Mouse (Mus musculus) brown adipose tissue, adult 24 weeks (tissue): ENCODE data around the gene Ppp1r13l. TPM values are rescaled to one million over a fixed set of nuclear protein-coding genes. Genes with fewer than 3 reads are reported as not detected.

Experiments
- polyA plus RNA-seq: library from polyadenylated mRNA; stranded (reverse); fragments of >200 nt; gene quantifications from 2 replicates; pipeline ENCODE4 v1.2.4, GENCODE M21; 2012; ENCODE audit not compliant: missing spikeins, insufficient read depth, insufficient read length

Ppp1r13l gene
- polyA plus RNA-seq, 1 experiment: 1.7 TPM

Other genes starting within 250 kb of the Ppp1r13l start
- gene Gm4969, start 241.4 kb upstream of the Ppp1r13l start, polyA plus RNA-seq: not detected in 2 replicates
- gene Fbxo46, start 239.9 kb upstream of the Ppp1r13l start, polyA plus RNA-seq: 1.7 and 3.3 TPM in 2 replicates
- 7.5 and 9.1 TPM in 2 replicates for gene Qpctl, start 210.5 kb upstream of the Ppp1r13l start, polyA plus RNA-seq
- 30.3 and 42.2 TPM in 2 replicates for gene Snrpd2, start 210.0 kb upstream of the Ppp1r13l start, polyA plus RNA-seq
- 0.44 TPM in 1 of 2 replicates, not detected in the other for gene Gipr, start 193.6 kb upstream of the Ppp1r13l start, polyA plus RNA-seq
- 7.7 and 9.2 TPM in 2 replicates for gene Eml2, start 183.3 kb upstream of the Ppp1r13l start, polyA plus RNA-seq
- 3.8 and 4.7 TPM in 2 replicates for gene Gpr4, start 147.2 kb upstream of the Ppp1r13l start, polyA plus RNA-seq
- 28.9 and 29.2 TPM in 2 replicates for gene Opa3, start 131.4 kb upstream of the Ppp1r13l start, polyA plus RNA-seq
- gene Vasp, start 87.9 kb upstream of the Ppp1r13l start, polyA plus RNA-seq: 13.4 and 19.2 TPM in 2 replicates
- gene Ppm1n, start 79.7 kb upstream of the Ppp1r13l start, polyA plus RNA-seq: not detected in 2 replicates
- gene Rtn2, start 77.1 kb upstream of the Ppp1r13l start, polyA plus RNA-seq: 14.9 and 16.6 TPM in 2 replicates
- 2.7 and 48.0 TPM in 2 replicates for gene Fosb, start 49.7 kb upstream of the Ppp1r13l start, polyA plus RNA-seq
- gene Ercc1, start 15.0 kb upstream of the Ppp1r13l start, polyA plus RNA-seq: 32.6 and 38.4 TPM in 2 replicates
- 3.3 and 5.5 TPM in 2 replicates for gene Cd3eap, start 266 bp upstream of the Ppp1r13l start, polyA plus RNA-seq
- 4.4 and 6.4 TPM in 2 replicates for gene Ercc2, start 22.3 kb downstream of the Ppp1r13l start, polyA plus RNA-seq
- not detected in 2 replicates for gene Klc3, start 44.4 kb downstream of the Ppp1r13l start, polyA plus RNA-seq
- gene Ckm, start 45.0 kb downstream of the Ppp1r13l start, polyA plus RNA-seq: 328 and 404 TPM in 2 replicates
- 9.8 and 10.9 TPM in 2 replicates for gene Mark4, start 99.1 kb downstream of the Ppp1r13l start, polyA plus RNA-seq
- 0.79 and 1.0 TPM in 2 replicates for gene Exoc3l2, start 103.6 kb downstream of the Ppp1r13l start, polyA plus RNA-seq
- 3.4 and 4.0 TPM in 2 replicates for gene Bloc1s3, start 148.6 kb downstream of the Ppp1r13l start, polyA plus RNA-seq
- 39.3 and 49.9 TPM in 2 replicates for gene Trappc6a, start 148.6 kb downstream of the Ppp1r13l start, polyA plus RNA-seq
- not detected in 2 replicates for gene Nkpd1, start 158.1 kb downstream of the Ppp1r13l start, polyA plus RNA-seq
- 35.9 and 48.9 TPM in 2 replicates for gene Ppp1r37, start 203.3 kb downstream of the Ppp1r13l start, polyA plus RNA-seq
- 0.67 and 0.75 TPM in 2 replicates for gene Zfp296, start 217.5 kb downstream of the Ppp1r13l start, polyA plus RNA-seq
- 44.2 and 47.4 TPM in 2 replicates for gene Gemin7, start 217.8 kb downstream of the Ppp1r13l start, polyA plus RNA-seq
- 9.6 and 17.9 TPM in 2 replicates for gene Clasrp, start 244.7 kb downstream of the Ppp1r13l start, polyA plus RNA-seq